Mouse (Mus musculus) activated CD4-positive, CD25-positive, alpha-beta regulatory T cell, adult 9 weeks (primary cell): ENCODE results near the gene Arfip2. TPM values are rescaled to one million over a fixed set of nuclear protein-coding genes. Genes with fewer than 3 reads are reported as not detected.

Source experiments
- polyA plus RNA-seq: library from polyadenylated mRNA; unstranded; fragments of 100-300 nt; shearing (Covaris generic); gene quantifications from one replicate; pipeline ENCODE4 v1.2.1, GENCODE M21; 2017

Gene Arfip2
- polyA plus RNA-seq: 25.1 TPM

DNA sequence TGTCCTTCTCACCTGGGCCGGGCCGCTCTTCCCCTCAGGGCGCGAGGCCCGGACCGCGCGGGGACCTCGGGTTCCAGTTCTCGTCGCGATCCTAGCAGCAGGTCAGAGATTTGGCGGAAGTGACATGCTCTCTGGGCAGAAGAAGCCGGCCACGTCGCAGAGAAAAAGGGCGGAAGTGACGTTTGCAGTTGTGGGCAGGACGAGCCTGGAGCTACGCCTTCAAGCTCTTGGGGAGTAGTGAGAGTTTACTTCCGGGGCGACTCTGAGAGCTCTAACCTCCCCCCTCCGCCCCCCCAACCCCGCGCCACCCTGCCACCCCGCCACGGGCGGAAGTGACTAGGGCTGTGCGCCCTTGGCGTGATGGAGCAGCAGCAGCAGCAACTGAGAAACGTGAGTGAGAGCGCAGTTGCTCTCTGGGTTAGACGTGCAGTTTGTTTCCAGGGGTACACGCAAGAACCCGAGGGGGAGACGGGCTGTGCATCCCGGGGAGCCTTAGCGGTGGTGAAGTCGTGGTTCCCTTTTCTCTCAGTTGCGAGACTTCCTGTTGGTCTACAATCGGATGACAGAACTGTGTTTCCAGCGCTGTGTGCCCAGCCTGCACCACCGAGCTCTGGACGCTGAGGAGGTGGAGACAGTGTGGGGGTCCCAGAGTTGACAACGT, at the start of gene Arfip2, which contains the start of gene Gm45799:
Arfip2 (minus strand) TSS at position 184 of the 661 bp plus-strand sequence.
Gm45799 (plus strand) TSS at position 320 of the 661 bp plus-strand sequence.

DNA sequence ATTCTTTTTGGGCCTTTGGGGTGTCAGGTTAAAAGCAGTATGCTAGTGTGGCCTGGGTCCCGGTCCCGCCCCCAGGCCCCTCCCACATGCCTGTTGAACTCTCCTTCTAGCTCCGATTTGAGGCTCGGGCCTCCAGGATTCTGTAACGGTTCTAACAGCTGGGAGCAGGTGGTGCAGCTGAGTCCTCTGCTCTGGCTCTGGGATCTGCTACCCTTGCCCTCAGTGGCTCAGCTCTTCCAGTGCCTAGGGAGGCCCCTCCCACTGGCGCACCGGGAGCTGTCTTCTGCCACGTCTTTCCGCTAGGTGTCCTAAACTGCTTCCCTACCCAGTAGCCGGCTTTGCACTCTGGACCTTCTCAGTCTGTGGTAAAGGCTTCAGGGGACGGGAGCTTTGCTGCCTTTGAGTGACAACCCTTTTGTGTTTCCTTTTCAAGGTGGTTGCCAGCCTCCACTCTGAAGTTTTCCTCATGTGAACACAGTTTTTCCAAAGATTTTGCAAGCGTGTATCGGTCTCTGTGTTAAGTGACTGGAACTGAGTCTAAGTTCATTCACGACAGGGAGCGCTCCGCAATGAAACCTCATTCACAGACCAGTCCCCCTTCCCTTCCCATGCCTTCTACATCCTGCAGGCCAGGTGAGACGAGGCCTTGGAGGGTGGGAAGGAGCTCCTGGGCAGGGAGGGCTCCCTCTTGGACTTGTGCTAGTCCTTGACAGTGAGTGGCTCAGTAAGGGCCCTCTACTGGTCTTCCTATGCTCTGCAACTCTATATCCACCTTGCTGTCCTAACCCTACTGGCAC, 10.6 kb upstream of the Arfip2 start, which contains the start of gene Dnhd1:
Dnhd1 (plus strand) TSS at position 189 of the 797 bp plus-strand sequence.

DNA sequence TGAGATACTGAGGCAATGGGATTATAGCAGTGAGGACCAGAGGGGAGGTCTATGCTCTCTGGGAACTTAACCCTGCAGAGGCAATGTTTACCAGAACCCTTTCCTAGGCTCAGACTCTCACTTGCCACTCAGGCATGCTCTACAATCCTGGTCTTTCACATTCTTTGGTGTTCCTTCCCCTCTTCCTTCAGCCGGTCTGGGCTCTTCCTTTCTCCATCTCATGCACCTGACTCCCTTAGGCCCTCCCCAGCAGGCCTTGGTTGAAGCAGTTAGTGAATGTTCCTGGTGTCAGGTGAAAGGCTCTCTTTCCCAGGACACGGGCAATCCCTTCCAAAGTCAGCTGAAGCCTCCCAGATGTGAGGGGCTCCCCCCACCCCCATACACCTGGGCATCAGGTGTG, 460 bp downstream of the Arfip2 start, which contains the start of gene Timm10b:
Timm10b (plus strand) TSS at position 301 of the 400 bp plus-strand sequence.

DNA sequence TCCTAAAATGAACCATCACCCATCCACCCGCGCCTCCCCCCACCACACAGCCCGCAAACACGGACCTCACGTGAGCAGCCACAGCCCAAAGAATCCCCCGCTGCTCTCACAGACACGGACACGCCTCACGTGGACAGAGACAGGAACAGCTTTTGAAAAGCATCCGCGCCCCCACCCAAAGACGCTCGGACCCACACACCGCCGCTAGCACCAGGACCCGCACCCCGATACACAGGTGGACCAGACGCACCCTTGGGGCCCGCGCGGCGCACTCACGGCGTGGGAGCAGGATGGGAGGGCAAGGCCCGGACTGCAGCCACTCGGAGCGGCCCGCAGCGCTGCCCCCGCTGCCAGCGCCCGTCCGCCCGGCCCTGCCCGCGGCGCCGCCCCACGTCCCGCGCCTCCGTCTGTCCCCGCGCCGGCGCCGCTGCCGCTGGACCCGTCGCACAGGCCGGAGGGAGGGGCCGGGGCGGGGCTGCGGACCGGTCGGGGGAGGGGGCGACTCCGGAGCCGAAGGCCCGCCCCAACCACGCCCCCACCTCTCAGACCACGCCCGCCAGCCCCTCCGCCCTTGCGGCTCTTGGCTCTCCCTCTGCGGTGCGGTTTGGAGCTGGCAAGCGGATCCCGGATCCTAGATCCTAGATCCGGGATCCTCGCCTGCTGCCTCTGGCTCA, 7.0 kb downstream of the Arfip2 start, which contains the start of gene Trim3:
Trim3 (minus strand) TSS at position 445 of the 674 bp plus-strand sequence.

Other genes with a start within 250 kb of the Arfip2 start
- 32.5 TPM for gene Fam160a2, start 240.4 kb downstream of the Arfip2 start, polyA plus RNA-seq
- gene Cnga4, start 235.8 kb downstream of the Arfip2 start, polyA plus RNA-seq: not detected
- not detected for gene Cckbr, start 214.7 kb downstream of the Arfip2 start, polyA plus RNA-seq
- gene Cavin3, start 158.1 kb downstream of the Arfip2 start, polyA plus RNA-seq: not detected
- gene Smpd1, start 86.1 kb downstream of the Arfip2 start, polyA plus RNA-seq: 48.2 TPM
- 7.1 TPM for gene Apbb1, start 58.8 kb downstream of the Arfip2 start, polyA plus RNA-seq
- not detected for gene Hpx, start 40.3 kb downstream of the Arfip2 start, polyA plus RNA-seq
- gene Trim3, start 6.8 kb downstream of the Arfip2 start, polyA plus RNA-seq: 2.4 TPM
- gene Timm10b, start 360 bp downstream of the Arfip2 start, polyA plus RNA-seq: 218 TPM
- 11.4 TPM for gene Gm45799, start 136 bp upstream of the Arfip2 start, polyA plus RNA-seq
- gene Dnhd1, start 10.4 kb upstream of the Arfip2 start, polyA plus RNA-seq: 2.2 TPM
- gene Ilk, start 96.2 kb upstream of the Arfip2 start, polyA plus RNA-seq: 215 TPM
- 37.0 TPM for gene Rrp8, start 97.0 kb upstream of the Arfip2 start, polyA plus RNA-seq
- gene Taf10, start 103.9 kb upstream of the Arfip2 start, polyA plus RNA-seq: 18.6 TPM
- 127 TPM for gene Tpp1, start 111.8 kb upstream of the Arfip2 start, polyA plus RNA-seq
- gene Dchs1, start 147.2 kb upstream of the Arfip2 start, polyA plus RNA-seq: not detected
- gene Mrpl17, start 170.7 kb upstream of the Arfip2 start, polyA plus RNA-seq: 160 TPM